In the genomic region with DNA sequence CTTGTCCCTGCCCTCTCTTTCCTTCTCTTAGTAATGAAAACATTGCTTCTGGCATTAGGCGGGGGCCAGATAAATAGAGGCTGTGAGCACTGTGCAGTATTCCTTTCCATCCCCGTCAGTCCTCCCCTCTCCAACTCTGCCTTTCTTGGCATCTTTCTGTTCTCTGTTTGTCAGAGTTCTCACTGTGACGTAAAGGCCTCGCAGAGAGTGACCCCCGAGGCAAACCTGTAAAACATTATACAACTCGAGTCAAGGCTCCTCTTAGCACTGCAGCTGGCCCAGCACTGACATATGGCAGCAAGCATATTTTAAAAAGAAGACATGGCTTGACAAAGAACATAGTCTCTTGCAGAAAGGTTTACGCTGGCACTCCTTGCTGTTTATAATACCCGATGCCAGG, we compare ENCODE assay signal across 8 mouse cellular contexts.
DNase-seq lines count a peak whose midpoint lies in the region; ATAC-seq lines count a peak whose summit lies in the region.

No protein-coding gene starts in this region.

- no peaks in the 10 kb centered on the region; the same call in 1 of the 2 replicates for H3K4me1 ChIP-seq in forebrain, embryonic 10.5 days
- no peaks in the 10 kb centered on the region for H3K4me1 ChIP-seq in forebrain, embryonic 11.5 days (replicated peaks; ENCODE audit: control insufficient read depth, insufficient read depth, low read length)
- peaks cover 16% of the 10 kb centered on the region for H3K4me1 ChIP-seq in heart, embryonic 15.5 days (replicated peaks)
- peaks cover 9% of the 10 kb centered on the region for H3K4me1 ChIP-seq in limb, embryonic 11.5 days (ENCODE audit: control insufficient read depth, insufficient read depth, low read length)

- no peak for ATAC-seq in forebrain, embryonic 11.5 days (replicated peaks; ENCODE audit: low FRiP score)
- ATAC-seq in heart, embryonic 15.5 days (replicated peaks; ENCODE audit: insufficient number of reproducible peaks, insufficient read depth, low FRiP score, low read depth), result peak; percentile 86
- peak; percentile 61 for ATAC-seq in limb, embryonic 11.5 days (ENCODE audit: insufficient number of reproducible peaks, low FRiP score, low TSS enrichment, low read depth)

- peak; percentile 19 for DNase-seq in forebrain, embryonic 10.5 days (ENCODE audit: extremely low spot score, low spot score)
- DNase-seq in forebrain, embryonic 11.5 days (ENCODE audit: low spot score), result no peak
- peak; percentile 51 for DNase-seq in limb, embryonic 11.5 days (ENCODE audit: low spot score)
- DNase-seq in neural tube, embryonic 10.5 days (ENCODE audit: extremely low spot score, low spot score), result peak; percentile 34
- no peak for DNase-seq in cerebellum, postnatal 36 days
- DNase-seq in cerebellum, adult 8-10 months, result no peak
- DNase-seq in cerebellum, postnatal 25 days, result no peak

- no peak overlapping the region for H3K4me2 ChIP-seq in forebrain, embryonic 11.5 days (ENCODE audit: low read depth, low read length, severe bottlenecking)
- peak overlapping the region; percentile 47 for H3K4me2 ChIP-seq in heart, embryonic 15.5 days
- peak overlapping the region; percentile 20; the same call in 1 of the 2 replicates for H3K4me2 ChIP-seq in limb, embryonic 11.5 days (ENCODE audit: low read depth, severe bottlenecking)

- H3K9ac ChIP-seq in forebrain, embryonic 11.5 days (ENCODE audit: low read length), result no peak overlapping the region
- 0 out of 2 replicates have a peak overlapping the region, but pooled peaks have one; percentile 16 for H3K9ac ChIP-seq in heart, embryonic 15.5 days
- H3K9ac ChIP-seq in limb, embryonic 11.5 days (ENCODE audit: low read length), result no peak overlapping the region

- no peak overlapping the region for H3K27ac ChIP-seq in forebrain, embryonic 10.5 days
- H3K27ac ChIP-seq in forebrain, embryonic 11.5 days (ENCODE audit: low read depth, low read length), result no peak overlapping the region
- peak overlapping the region; percentile 66 for H3K27ac ChIP-seq in heart, embryonic 15.5 days
- no peak overlapping the region for H3K27ac ChIP-seq in limb, embryonic 11.5 days (replicated peaks; ENCODE audit: low read depth, low read length)

- H3K9me3 ChIP-seq in forebrain, embryonic 10.5 days, result no peaks in the 10 kb centered on the region
- H3K9me3 ChIP-seq in forebrain, embryonic 11.5 days (ENCODE audit: control insufficient read depth, low read length), result no peaks in the 10 kb centered on the region
- no peaks in the 10 kb centered on the region for H3K9me3 ChIP-seq in heart, embryonic 15.5 days (replicated peaks)
- H3K9me3 ChIP-seq in limb, embryonic 11.5 days (ENCODE audit: control insufficient read depth, low read length), result no peaks in the 10 kb centered on the region

- H3K4me3 ChIP-seq in forebrain, embryonic 10.5 days, result no peak overlapping the region
- no peak overlapping the region for H3K4me3 ChIP-seq in forebrain, embryonic 11.5 days (ENCODE audit: low read depth, low read length)
- H3K4me3 ChIP-seq in heart, embryonic 15.5 days, result peak overlapping the region; percentile 11; the same call in 1 of the 2 replicates
- H3K4me3 ChIP-seq in limb, embryonic 11.5 days (ENCODE audit: low read depth, low read length), result no peak overlapping the region

- WGBS in forebrain, embryonic 10.5 days, result 69% methylated on average over 8 of the region's 8 CpGs
- WGBS in forebrain, embryonic 11.5 days, result 69% methylated on average over 8 of the region's 8 CpGs
- 34% methylated on average over 8 of the region's 8 CpGs for WGBS in heart, embryonic 15.5 days
- WGBS in limb, embryonic 11.5 days, result 24% methylated on average over 8 of the region's 8 CpGs

- H3K27me3 ChIP-seq in forebrain, embryonic 10.5 days (ENCODE audit: poor library complexity, severe bottlenecking), result no peaks in the 10 kb centered on the region
- H3K27me3 ChIP-seq in forebrain, embryonic 11.5 days (ENCODE audit: control insufficient read depth, insufficient read depth, low read length), result no peaks in the 10 kb centered on the region
- no peaks in the 10 kb centered on the region for H3K27me3 ChIP-seq in heart, embryonic 15.5 days
- no peaks in the 10 kb centered on the region for H3K27me3 ChIP-seq in limb, embryonic 11.5 days (ENCODE audit: control insufficient read depth, insufficient read depth, low read length)

- H3K36me3 ChIP-seq in forebrain, embryonic 10.5 days (replicated peaks), result no peaks in the 10 kb centered on the region
- H3K36me3 ChIP-seq in forebrain, embryonic 11.5 days (ENCODE audit: control insufficient read depth, insufficient read depth, low read length), result no peaks in the 10 kb centered on the region
- H3K36me3 ChIP-seq in heart, embryonic 15.5 days, result no peaks in the 10 kb centered on the region
- no peaks in the 10 kb centered on the region for H3K36me3 ChIP-seq in limb, embryonic 11.5 days (ENCODE audit: control insufficient read depth, insufficient read depth, low read length)

Comparison
In these comparisons a context has a peak if more than half of its experiments do, and no peak if none do; other contexts are left out.
1. DNase-seq: peak in forebrain, embryonic 10.5 days (single experiment), limb, embryonic 11.5 days (single experiment) and neural tube, embryonic 10.5 days (single experiment); none in forebrain, embryonic 11.5 days (single experiment), cerebellum, postnatal 36 days (0 of 2), cerebellum, adult 8-10 months (single experiment) and cerebellum, postnatal 25 days (0 of 2).